Mouse (Mus musculus): ENCODE data around the gene Clic1. TPM values are rescaled to one million over a fixed set of nuclear protein-coding genes. Genes with fewer than 3 reads are reported as not detected.

The Clic1 gene
- polyA plus RNA-seq, 1 experiment: 266 TPM

DNA sequence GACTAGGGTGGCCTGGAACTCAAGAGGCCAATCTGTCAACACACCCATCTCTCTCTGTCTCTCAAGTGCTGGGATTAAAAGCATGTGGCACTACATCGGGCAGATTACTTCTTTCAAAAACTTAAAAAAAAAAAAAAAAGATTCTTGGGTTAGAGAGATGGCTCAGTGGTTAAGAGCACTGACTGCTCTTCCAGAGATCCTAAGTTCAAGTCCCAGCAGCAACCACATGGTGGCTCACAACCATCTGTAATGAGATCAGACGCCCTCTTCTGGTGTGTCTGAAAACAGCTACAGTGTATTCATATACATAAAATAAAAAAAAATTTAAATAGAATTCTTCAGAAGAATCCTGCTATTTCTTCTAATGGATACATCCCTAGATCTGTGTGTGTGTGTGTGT, 38.4 kb downstream of the Clic1 start:
- H3K27ac ChIP-seq (ENCODE audit: insufficient read depth, low read length): no peak overlapping the region
- H3K4me3 ChIP-seq (ENCODE audit: insufficient read depth, low read length): no peak overlapping the region

DNA sequence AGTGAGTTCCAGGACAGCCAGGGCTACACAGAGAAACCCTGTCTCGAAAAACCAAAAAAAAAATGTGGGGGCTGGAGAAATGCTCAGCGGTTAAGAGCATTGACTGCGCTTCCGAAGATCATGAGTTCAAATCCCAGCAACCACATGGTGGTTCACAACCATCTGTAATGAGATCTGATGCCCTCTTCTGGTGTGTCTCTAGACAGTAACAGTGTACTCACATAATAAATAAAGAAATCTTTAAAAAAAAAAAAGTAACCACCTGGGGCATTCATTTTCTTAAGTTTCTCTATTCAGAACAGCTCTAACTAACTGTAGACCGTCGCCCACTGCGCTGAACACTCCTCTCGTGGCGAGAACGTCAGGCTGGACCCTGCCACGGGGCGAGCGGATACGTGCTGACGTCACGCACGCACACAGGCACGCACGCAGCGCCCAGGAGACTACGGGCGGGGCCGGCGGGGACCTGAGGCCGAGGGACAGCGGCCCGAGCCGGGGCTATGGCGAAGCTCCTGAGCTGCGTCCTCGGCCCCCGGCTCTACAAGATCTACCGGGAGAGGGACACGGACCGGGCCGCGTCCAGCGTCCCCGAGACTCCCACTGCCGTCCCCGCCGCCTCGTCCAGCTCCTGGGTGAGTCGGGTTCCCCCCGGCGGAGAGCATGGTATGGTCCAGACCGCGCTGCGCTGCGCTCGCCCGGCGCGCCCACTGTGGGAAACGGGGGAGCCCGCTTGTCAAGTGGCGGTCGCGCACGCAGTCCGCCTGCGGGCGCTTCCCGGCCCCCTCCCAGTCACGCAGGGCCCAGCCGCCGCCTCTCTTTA, 39.3 kb downstream of the Clic1 start, which contains the start of gene Abhd16a:
Abhd16a (plus strand) TSS at position 439 of the 820 bp plus-strand sequence.
- Histone ChIP-seq H3K4me3 (ENCODE audit: insufficient read depth, low read length) (peak within 1 kb of the TSS; percentile 94), H3K27ac (ENCODE audit: insufficient read depth, low read length) (peak within 1 kb of the TSS; percentile 82), H3K4me1 (ENCODE audit: control insufficient read depth, insufficient read depth, low read length) (0 out of 2 replicates have a peak, but pooled peaks cover 4% of the 10 kb centered on the region)
- no peak for TF ChIP-seq CTCF (IDR thresholded peaks at IDR 0.05; ENCODE audit: borderline replicate concordance, insufficient read depth, low read length)
- peak; percentile 94 for TF ChIP-seq POLR2A (IDR thresholded peaks at IDR 0.05; ENCODE audit: low read depth, low read length)

More for the DNA sequence above, 38.4 kb downstream of the Clic1 start:
- TF ChIP-seq POLR2A (IDR thresholded peaks at IDR 0.05; ENCODE audit: low read depth, low read length) (no peak), CTCF (IDR thresholded peaks at IDR 0.05; ENCODE audit: borderline replicate concordance, insufficient read depth, low read length) (no peak)
- H3K4me1 ChIP-seq (ENCODE audit: control insufficient read depth, insufficient read depth, low read length): 0 out of 2 replicates have a peak, but pooled peaks cover 4% of the 10 kb centered on the region

DNA sequence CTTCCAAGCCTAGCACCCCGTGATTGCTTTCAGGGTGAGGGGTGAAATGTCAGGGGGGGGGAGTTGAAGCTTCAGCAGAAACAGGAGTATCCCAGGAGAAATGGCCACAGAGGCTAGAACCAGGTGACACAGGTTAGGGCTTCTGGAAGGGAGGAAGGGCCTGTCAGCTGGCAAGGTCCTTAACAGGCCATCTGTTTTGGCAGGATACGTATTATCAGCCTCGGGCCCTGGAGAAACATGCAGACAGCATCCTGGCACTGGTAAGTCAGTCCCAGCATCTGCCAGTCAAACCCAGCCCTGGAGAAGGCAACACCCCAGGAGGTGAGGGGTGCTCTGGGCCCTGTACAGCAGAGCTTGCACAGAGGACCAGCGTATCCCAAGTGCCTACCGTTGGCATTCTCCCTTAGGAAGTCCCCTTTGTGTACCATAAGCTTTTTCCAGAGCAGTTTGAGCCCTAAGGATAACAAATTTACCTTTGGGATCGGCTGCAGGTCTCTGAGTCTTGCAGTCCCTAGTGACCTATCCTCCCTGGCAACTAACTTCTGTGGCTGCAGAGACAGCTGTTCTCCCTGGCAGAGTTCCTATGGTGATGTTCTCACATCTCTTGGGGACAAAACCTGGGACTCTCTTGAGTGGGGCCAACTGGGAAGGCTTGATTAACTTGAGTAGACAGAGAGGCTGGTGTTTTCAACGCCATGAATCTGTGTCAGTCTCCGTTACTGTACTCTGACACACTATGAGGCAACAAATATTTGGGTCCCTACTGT, 40.6 kb downstream of the Clic1 start:
- no peak overlapping the region for H3K27ac ChIP-seq (ENCODE audit: insufficient read depth, low read length)
- TF ChIP-seq POLR2A (IDR thresholded peaks at IDR 0.05; ENCODE audit: low read depth, low read length): no peak
- no peak for TF ChIP-seq CTCF (IDR thresholded peaks at IDR 0.05; ENCODE audit: borderline replicate concordance, insufficient read depth, low read length)
- H3K4me3 ChIP-seq (ENCODE audit: insufficient read depth, low read length): peak overlapping the region; percentile 94
- 0 out of 2 replicates have a peak, but pooled peaks cover 4% of the 10 kb centered on the region for H3K4me1 ChIP-seq (ENCODE audit: control insufficient read depth, insufficient read depth, low read length)

DNA sequence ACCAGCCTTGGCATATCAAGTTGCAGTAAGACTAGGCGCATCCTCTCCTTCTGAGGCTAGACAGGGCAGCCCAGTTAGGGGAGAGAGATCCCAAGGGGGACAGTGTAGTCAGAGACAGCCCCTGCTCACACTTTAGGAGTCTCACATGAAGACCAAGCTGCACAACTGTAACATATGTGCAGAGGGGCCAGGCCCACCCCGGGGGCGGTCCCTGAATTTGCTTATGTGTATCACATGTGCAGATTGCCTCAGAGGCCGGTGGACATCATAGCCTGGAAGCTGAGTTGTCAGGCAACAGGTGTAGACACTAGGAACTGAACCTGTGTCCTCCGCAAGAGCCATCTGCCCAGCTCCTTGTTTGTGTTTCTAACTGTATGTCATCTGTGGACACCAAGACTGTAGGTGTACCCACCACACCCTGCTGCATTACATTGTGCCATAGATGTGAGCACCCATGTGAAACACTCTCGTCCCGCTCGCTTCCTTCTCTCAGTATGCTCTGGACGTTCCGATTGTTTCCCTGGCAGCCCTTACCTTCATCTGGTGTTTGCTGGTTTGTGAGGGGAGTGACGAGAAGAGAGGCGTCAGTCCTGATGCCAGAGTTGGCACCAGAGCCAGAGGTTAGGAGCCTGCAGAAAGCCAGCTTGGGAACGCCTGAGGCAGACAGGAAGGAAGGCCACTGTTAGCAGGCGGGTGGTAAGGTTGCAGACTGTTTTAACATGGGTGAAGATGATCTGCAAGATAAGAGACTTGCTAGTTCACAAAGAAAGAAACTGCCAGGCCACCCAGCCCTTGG, 42.8 kb downstream of the Clic1 start:
- no peak overlapping the region for H3K4me3 ChIP-seq (ENCODE audit: insufficient read depth, low read length)
- no peak for TF ChIP-seq POLR2A (IDR thresholded peaks at IDR 0.05; ENCODE audit: low read depth, low read length)
- TF ChIP-seq CTCF (IDR thresholded peaks at IDR 0.05; ENCODE audit: borderline replicate concordance, insufficient read depth, low read length): no peak

DNA sequence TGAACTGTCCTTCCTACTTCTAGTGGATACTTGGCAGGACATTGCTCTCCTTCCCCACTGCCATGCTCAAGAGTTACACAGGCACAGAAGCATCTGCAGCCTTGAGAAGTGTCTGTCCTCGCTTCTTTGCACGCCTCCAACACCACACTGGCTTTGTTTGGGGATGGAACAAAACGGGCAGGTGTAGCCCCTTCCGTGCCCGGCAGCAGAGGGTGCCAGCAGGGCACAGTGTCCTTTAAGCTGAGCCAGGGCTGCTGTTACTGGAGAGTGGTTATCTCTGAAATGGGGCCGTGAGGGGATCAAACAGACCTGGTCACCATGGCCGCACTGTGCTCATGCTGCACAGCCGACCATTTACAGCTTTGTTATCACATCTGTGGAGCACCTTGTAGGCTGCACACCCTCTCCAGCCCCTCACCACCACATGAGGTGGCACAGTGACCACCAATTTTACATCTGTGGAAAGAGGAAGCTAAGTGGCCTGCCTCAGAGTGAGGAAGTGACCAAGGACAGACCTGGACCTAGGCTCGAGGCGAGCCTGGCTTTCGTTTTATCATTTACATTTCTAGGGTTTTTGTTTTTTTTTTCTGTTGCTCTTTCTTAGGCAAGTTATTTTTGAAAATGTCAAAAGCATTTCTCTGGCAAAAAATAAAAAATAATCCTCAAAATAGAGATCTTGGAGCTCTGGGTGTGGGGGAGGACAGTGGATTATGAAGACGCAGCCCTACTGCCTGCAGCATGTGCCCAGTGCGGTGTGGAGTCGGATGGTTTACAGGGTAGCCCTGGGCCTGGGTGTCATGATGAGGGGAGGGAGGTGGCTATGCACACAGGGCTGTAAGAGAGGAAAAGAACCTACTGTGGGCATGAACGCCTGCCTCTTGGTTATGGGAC, 45.0 kb downstream of the Clic1 start:
- Histone ChIP-seq H3K27ac (ENCODE audit: insufficient read depth, low read length) (no peak overlapping the region), H3K4me3 (ENCODE audit: insufficient read depth, low read length) (no peak overlapping the region), H3K4me1 (ENCODE audit: control insufficient read depth, insufficient read depth, low read length) (0 out of 2 replicates have a peak, but pooled peaks cover 4% of the 10 kb centered on the region)
- TF ChIP-seq CTCF (IDR thresholded peaks at IDR 0.05; ENCODE audit: borderline replicate concordance, insufficient read depth, low read length) (no peak), POLR2A (IDR thresholded peaks at IDR 0.05; ENCODE audit: low read depth, low read length) (no peak)

More for the DNA sequence above, 42.8 kb downstream of the Clic1 start:
- H3K27ac ChIP-seq (ENCODE audit: insufficient read depth, low read length): no peak overlapping the region
- 0 out of 2 replicates have a peak, but pooled peaks cover 4% of the 10 kb centered on the region for H3K4me1 ChIP-seq (ENCODE audit: control insufficient read depth, insufficient read depth, low read length)

DNA sequence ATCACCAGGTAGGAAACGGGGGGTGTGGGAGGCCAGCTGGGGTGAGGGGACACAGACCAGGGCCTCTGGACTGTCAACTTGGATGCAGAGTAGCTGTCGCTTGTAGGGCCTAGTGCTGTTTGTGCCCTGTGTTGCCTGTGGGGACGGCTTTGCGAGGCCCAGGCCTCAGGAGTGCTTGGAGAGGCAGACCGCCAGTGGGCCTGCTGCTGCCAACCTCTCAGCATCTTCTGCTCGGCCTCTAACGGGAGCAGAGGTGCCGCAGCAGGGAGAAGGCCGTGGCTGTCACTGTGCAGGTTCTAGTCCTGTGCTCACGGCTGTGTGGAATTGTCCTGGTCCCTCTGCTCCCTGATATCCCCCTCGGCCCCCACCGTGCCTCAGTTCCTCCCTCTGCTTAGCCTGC, 46.8 kb downstream of the Clic1 start:
- Histone ChIP-seq H3K4me1 (ENCODE audit: control insufficient read depth, insufficient read depth, low read length) (no peaks in the 10 kb centered on the region), H3K4me3 (ENCODE audit: insufficient read depth, low read length) (no peak overlapping the region), H3K27ac (ENCODE audit: insufficient read depth, low read length) (no peak overlapping the region)
- TF ChIP-seq POLR2A (IDR thresholded peaks at IDR 0.05; ENCODE audit: low read depth, low read length): no peak
- no peak for TF ChIP-seq CTCF (IDR thresholded peaks at IDR 0.05; ENCODE audit: borderline replicate concordance, insufficient read depth, low read length)

GRCm38 (mm10) chr17:35097164-35097655, 47.4 kb downstream of the Clic1 start:
- no peaks in the 10 kb centered on the region for H3K4me1 ChIP-seq (ENCODE audit: control insufficient read depth, insufficient read depth, low read length)
- TF ChIP-seq POLR2A (IDR thresholded peaks at IDR 0.05; ENCODE audit: low read depth, low read length) (no peak), CTCF (IDR thresholded peaks at IDR 0.05; ENCODE audit: borderline replicate concordance, insufficient read depth, low read length) (no peak)
- H3K27ac ChIP-seq (ENCODE audit: insufficient read depth, low read length): no peak overlapping the region
- no peak overlapping the region for H3K4me3 ChIP-seq (ENCODE audit: insufficient read depth, low read length)

DNA sequence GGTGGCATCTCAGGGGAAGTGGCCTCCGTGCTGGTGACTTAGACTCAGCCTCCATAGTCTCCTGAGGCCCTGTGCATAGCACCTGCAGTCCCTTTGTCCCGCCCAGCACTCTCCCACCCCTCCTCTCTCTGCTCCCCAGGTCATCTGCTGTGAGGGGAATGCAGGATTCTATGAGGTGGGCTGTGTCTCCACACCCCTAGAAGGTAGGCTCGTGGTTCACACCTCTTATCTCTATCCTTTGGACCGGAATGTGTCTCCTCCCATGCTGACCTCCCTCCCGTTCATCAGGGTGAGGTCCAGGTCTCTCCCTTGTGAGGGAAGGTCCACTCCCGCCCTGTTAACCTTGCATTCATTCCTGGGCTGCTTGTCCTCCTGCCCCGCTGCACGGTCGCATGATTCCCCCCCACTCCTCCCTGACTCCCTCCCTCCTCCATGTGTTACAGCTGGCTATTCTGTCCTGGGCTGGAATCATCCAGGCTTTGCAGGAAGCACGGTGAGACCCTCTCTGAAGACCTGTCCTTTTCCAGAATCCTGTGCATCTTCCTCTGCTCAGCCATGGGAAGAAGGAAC, 50.5 kb downstream of the Clic1 start:
- Histone ChIP-seq H3K27ac (ENCODE audit: insufficient read depth, low read length) (no peak overlapping the region), H3K4me3 (ENCODE audit: insufficient read depth, low read length) (no peak overlapping the region), H3K4me1 (ENCODE audit: control insufficient read depth, insufficient read depth, low read length) (no peaks in the 10 kb centered on the region)
- TF ChIP-seq POLR2A (IDR thresholded peaks at IDR 0.05; ENCODE audit: low read depth, low read length) (no peak), CTCF (IDR thresholded peaks at IDR 0.05; ENCODE audit: borderline replicate concordance, insufficient read depth, low read length) (no peak)
